Mouse (Mus musculus): ENCODE measurements around the gene Pdlim5.

Gene Pdlim5

DNA sequence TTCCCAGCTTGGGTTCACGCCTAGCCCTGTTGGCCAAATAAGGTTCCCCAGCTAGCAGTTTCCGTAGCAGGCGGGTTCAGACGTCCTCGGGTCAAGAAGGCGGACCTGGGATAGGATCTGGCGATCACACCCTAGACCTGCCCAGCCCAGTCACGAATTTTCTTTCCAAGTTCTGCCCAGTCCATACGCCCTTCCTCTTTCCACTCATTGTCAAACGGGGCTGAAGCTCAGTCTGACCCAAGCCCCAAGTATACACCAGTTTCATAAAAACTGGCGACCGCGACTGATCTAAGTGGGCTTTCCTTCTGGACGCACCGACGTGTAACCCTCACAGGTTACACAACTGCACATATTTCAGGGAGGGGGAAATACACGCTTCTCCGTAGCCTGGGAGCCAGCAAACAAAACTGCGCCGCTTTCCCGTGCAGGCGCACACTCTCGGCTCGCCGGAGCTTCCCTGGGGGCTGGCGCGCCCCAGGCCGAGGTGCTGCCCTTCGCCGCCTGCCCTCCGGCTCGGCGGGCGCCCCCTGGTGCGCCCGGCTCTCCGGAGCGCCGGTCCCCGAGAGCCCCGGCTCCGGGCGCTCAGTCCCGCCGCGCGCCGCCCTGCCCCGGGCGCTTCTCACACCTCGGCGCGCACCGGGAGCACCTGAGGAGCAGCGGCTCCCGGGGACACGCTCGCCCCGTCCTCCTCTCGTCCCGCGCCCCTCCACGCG is 544 bp downstream of the Pdlim5 start:
- DNase-seq (ENCODE audit: low spot score in 2 of 2): peak; percentile 45 to 60

DNA sequence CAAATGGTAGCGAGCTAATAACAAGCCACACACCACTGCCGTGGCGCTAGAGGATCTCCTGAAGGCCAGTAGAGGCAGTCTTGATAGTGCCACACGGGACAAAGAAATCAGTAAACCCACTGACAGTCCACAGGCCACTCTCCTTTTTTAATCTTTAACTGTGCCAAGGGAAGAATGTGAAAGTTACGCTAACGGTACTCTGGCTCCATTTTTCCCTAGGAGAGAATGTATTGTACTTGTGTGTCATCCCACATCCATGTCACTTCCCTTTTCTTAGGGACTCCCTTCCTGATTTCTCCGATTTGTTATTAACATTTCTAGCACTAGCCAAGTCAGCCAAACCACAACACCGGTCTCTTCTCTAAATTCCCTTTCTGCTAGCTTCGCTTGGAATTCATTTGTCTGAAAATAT is 1.5 kb downstream of the Pdlim5 start:
- DNase-seq (ENCODE audit: low spot score in 2 of 2): no peak

DNA sequence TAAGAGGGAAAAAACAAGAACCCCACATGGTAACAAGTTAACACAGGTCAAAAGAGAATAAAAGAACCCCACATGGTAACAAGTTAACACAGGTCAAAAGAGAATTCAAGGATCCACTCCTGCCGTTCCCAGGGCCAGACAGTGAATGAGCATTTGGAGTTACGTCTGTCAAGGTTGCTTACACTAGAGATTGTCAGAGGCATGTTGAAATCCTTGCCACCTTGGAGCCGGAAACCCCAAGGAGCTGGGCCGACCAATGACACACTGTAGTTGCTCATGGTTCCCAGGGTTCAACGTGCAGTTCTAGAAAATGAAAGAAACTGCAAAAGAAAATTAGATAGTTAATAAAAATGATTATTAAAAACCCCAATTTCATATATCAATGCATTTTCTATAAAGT is 4.0 kb downstream of the Pdlim5 start:
- DNase-seq (ENCODE audit: low spot score in 2 of 2): no peak

DNA sequence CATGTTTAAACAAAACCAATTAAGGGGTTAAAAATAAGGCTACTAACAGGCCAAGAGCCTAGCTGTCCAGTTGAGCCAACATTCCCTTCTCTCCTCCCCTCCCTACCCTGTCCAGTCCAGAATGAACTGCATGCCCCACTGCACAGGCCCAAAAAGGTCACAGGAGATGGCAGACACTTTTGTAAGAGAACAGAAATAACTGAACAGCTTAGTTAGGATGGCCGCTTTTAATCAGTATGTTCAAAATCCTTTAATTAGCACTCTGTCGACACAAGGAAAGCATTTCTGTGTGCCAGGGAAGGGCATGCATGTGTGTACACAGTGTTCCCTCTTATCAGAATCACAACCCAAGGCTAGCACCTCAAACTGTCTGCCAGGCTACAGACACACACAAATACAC is 5.2 kb downstream of the Pdlim5 start:
- no peak for DNase-seq (ENCODE audit: low spot score in 2 of 2)

DNA sequence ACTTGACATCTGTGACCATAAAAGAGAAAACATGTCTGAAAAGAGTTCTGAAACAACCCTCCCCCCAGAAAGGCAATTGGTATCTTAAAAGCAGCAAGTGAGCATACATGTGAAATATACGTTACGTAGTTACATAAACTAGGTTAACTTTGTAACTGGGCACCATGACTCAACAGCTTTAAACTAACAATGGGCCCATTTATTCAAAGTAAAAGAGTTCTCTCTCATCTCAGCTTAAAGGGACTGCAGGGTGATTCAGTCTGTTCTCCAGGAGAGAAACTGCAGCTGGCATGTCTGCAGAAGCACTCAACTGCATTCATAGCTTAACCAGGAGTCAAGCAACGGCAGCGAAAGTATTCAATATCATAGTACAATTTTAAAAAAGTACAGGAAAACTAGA is 7.3 kb downstream of the Pdlim5 start:
- no peak for DNase-seq (ENCODE audit: low spot score in 2 of 2)

DNA sequence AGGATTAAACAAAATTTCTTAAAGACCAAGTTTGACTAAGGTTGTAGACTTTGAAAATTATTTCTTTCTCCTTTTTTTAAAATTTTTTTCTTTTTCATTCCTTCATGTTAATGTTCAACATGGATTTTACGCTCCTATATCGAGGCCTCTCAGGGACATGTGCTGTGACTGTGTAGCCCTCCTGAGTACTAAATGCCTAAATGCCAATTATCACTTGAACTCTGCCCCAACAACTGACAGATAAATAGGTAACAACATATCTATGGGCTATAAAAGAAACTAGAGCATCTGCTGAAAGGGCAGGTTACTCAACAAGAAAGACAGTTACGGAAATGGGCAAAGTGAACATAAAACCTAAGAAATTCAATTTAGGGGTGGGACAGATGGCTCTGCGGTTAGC is 9.0 kb downstream of the Pdlim5 start:
- DNase-seq (ENCODE audit: low spot score in 2 of 2): no peak

DNA sequence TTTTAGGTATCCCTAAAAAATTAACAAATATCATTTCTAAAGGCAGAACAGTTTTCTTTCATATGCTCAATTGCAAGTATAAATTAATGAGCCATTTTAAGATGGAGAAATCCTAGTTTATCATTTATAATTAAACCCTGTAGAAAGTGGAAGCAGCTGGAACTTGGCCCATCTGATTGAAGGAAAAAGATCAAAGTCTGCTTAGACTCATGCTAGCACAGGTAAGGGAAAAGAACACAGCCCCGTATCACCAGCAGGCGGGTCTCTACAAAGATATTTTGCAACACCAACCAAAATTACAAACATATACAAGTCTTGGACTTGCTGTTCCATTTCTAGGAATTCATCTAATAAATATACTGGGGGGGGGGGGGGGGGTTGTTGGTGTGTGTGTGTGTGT is 9.8 kb downstream of the Pdlim5 start:
- DNase-seq (ENCODE audit: low spot score in 2 of 2): no peak

DNA sequence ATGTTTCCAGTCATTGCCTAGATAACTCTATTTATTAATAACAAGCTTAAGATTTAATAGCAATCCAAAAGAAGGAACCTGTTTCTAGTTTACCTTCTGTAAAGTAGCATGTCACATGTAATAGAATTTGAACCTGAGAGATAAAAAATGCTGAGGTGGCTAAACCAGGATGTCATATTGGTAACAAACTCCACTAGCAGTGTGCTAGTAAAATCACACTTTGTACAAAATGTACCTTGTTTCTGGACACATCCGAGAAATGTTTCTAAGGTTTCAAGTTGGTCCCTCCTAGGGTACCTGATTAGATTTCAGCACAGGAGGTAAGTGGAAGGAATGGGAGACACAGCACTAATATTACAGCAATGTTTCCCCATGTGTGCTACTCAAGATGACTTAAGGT is 18.9 kb downstream of the Pdlim5 start:
- DNase-seq (ENCODE audit: low spot score in 2 of 2): no peak

DNA sequence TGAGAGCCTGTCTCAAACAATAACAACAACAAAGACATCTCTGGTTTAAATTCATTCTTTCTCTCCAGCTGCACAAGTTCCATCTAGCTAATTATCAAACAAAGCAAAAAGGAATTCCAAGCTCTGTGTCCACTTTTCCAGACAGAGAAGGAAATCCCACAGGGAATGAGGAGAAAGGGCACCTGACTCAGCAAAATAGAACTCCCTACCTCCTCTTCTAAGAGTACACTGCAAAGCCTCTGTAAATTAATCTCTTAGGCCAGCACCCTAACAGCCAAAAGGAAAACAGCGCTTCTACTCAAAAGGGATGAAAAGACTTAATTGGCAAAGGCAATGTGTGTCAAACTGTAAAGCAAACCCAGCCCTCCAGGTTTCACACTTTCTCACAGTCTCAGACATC is 20.4 kb downstream of the Pdlim5 start:
- no peak for DNase-seq (ENCODE audit: low spot score in 2 of 2)

DNA sequence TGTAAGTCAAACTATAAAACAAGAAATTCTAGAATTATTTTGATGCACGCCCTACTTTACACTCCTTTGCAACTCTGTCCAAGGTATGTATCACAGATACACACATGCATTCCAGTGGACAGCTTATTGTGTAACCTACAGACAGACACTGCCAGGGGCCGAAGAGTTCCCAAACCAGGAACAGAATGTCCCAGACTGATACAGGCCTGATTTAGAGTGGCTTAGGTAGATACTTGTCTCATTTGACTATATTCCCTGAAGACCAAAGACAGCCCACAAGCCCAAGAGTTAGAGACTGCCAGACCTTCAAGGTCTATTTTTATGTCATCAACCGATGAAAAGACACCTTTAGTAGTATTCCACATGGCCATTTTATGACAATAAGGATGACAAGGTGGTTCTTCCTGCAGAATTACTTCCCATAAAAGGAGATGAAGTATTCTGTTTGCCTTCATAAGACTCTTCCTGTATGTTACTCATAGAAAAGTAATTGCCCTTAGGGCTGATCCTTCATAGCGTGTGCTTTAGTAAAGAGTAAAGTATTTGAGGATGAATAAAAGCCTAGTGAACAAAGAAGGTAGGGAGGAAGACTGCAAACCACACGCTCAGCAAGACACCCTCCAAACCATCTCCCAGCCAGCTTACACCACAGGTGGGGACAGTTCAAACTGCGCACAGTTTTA is 22.9 kb downstream of the Pdlim5 start:
- DNase-seq (ENCODE audit: low spot score in 2 of 2): no peak

DNA sequence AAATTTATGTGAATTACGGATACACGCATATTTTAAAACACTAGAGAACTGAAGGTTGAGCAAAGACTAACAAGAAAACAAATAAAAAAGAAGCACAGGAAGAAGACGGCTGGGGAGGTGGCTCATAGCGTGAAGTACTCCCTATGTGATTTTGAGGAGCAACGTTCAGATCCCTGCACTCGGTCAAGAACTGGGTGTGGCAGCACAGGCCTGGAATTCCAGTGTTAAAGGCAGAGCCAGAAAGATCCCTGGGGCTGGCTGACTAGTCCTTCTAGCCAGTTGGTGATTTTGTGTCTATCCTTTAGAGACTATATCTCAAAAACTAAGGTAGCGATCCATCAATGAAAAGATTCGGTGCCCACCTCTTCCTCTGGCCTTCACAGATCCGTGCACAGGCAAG is 27.1 kb downstream of the Pdlim5 start:
- no peak for DNase-seq (ENCODE audit: low spot score in 2 of 2)

DNA sequence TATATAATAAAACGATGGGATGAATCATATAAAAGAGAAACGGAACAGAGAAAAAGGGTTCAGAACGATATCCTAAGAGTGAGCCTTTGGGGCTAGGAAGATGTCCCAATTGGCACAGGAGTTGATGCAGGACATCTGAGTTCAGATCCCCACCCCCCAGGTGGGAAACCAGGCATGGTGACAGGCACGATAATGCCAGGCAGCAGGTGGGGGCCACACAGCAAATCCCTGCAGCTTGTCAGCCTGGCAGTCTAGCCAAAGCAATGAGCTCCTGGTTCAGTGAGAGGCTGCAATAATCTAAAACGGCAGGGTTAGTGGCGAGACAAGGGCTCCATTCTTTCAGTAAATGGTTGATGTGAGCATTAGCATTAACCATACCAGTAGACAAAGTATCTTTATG is 33.4 kb downstream of the Pdlim5 start:
- DNase-seq (ENCODE audit: low spot score in 2 of 2): no peak

DNA sequence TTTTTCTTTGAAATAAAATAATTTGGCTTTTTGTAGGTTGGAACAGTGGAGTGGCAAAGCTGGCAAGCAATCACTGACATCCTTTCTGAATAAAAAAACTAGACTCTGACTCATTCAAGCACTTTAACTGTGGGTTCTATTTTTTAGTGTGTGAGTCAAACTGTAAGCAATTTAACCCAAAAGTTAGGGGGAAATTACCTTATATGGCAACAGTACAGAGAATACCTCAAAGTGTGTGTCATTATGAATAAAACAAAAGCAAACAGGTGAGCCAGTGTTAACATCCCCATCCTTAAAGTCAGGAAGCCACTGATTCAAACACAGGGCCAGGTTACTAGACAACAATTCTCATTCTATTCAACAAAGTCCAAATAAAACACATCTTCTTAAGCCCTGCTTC is 36.5 kb downstream of the Pdlim5 start:
- DNase-seq (ENCODE audit: low spot score in 2 of 2): no peak

DNA sequence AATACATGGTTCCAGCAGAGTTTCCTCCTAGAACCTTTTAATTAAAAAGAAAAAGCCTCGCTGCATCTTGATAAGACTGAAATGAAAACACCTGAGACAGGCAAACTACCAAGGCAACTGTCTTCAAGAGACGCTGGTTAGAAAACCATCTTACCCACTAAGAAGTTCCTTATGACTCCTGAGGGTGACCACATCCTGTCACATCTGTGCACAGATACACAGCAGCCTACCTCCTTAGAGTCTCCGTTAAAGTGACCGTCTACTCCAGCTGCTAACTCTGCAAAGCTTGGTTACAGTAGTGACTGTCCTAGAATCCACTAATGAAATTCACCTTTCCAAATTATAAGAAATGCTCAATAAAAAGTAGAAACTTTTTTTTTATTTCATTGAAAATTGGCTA is 38.8 kb downstream of the Pdlim5 start:
- no peak for DNase-seq (ENCODE audit: low spot score in 2 of 2)

DNA sequence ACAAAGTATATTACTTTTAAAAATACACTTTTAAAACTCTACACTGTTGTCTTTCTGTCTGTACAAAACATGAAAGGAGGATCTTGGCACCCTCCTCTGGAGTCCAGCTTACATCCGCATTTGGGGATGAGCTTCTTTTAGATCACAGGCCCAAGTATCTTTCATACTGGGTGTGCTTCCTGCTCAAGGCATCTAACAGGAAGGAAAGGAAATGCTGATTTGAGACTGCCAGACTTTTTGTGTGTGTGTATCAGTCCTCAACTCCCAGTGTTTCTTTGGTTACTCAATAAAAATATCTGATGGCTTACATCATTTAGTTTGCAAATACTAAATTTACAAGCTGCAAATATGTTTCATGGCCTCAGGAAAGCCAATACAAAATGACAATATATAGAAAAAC is 42.3 kb downstream of the Pdlim5 start:
- no peak for DNase-seq (ENCODE audit: low spot score in 2 of 2)

DNA sequence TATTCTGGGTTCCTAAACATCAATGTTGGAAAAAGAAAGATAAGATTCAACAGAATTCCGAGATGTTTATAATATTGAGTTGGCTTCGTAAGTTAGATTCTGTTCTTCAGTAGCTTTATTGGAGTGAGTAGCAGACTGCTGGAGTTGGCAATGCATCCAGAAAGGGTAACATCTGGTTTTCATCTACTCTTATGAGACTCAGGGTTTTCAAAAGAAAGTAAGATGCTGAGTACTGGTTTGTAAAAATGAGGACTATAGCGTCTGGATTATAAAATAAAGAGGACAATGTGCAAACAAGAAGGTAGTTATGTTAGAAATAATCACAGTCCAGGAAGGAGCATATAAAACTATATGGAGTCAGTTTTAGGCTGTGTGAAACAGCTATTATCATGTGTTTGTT is 45.0 kb downstream of the Pdlim5 start:
- no peak for DNase-seq (ENCODE audit: low spot score in 2 of 2)

DNA sequence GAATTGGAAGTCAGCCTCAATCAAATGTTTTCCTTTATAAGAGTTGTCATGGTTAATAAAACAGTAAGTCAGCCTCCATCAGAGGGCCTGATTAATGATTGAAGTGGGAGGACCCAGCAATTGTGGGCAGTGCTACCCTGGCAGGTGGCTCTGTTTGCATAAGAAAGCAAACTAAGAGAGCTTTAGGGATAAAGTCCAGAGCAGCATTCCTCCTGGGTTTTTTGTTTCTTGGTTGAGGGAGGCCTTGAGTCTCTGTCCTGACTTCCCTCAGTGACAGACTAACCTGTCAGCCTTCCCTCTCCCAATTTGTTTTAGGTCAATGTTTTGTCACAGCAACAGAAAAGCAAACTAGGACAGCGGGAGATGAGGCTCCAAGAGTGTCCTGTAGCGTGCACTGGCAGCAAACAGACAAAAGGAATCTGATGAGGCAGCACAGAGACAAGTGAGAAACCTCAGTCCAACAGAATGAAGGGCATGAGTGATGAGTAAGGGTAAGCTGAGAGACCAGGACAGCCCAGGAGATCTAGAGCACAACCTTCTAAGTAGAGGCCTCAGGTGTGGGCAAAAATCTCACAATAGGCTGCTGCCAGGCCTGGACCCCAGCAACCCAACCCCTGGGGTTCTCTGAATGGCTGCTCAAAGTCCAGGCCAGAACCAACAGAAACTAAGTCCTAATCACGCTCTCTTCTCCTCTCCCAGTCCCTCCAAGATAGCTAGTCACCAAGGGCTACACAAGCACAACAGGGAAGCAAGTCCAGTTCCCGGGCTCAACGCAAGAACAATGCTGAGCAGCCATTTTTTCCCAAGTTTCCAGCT is 46.5 kb downstream of the Pdlim5 start:
- DNase-seq (ENCODE audit: low spot score in 2 of 2): no peak

DNA sequence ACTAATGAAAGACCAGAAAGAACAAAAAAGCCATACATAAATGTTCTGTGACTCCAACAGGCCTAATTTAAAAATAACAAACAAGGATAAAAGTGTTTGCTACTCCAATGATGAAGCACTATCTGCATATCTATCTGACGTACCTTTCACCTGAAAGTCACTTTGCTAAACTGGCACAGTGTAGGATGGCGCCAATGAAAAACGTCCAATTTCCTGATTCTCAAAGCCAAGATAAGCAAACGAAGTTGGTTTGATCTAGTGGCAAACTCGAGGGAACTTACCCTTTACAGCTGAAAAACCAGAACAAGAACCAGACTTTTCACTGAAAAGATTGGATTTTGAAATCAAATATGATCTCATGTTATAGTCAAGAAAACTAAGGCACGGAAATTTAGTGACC is 49.2 kb downstream of the Pdlim5 start:
- no peak for DNase-seq (ENCODE audit: low spot score in 2 of 2)

DNA sequence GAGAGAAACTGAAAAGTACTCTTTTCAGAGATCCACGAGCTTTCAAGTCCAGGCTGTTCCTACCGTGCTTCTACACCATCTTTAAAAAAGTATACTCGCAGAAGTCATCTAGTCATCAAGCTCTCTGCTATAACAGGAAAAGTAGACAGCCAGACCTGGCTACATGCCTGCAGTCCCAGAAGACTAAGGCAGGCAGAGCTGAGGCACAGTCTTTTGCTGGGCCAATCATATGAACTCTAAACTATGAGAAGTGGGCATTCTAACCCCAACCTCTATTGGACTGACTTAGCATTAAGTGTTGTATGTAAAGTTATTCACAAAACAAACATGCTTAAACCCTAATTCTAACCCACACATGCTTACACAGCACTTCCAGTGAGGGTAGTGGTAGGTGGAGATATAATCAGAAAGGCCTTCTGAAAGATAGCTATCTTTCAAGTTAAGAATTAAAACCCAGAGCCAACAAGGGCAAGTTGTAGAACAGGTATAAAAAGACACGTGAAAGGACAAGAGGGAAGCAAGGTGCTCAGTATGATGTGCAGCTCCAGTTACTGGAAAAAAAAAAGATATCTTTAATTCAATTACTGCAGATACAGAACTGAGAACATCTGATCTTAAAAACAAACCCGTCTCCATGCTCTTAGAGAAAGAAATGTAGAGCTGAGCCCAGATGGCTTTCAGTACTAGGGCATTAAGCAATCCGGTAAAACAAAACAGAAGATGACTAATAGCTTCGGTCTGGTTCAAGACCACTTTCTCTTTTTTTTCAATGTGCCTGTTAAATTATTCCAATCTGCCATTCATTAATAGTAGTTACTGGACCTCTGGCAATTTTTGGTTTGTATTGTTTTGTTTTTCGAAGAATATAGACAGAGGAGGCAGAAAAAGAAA is 50.0 kb downstream of the Pdlim5 start:
- DNase-seq (ENCODE audit: low spot score in 2 of 2): no peak

DNA sequence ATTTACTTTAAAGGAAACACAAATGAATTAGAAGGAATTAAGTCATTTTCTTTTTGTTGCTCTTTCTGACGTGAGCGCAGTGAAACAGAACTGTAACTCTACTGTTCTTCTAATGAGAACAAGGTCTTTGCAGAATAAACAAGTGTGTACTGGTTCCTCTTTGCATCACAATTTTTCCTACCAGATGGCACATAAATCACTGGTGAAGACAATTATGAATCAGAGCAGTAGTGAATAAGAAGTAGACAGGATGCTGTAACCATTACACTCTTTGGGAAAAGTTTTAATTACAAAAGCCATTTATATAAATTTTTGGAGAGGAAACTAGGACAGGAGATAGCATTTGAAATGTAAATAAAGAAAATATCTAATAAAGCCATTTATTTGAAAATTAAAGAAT is 51.7 kb downstream of the Pdlim5 start:
- DNase-seq (ENCODE audit: low spot score in 2 of 2): no peak

DNA sequence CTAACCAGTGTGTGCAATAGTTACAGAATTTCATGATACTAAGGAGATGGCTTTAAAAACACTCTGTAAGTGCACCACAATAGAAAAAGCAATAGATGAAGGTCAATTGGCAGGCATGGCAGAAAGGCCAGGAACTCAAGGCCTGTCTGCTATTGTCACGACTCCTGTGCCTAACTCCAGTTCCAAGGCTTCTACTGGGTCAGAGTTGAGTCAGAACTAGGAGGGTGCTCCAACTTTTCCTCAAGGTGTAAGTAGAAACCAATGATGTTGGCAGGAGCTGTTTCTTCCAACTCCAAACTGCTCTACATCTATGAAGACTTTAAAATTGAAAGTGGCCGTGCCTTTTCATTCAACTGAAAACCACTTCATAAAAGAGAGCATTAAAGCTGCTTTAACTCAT is 54.8 kb downstream of the Pdlim5 start:
- no peak for DNase-seq (ENCODE audit: low spot score in 2 of 2)
